ENCODE assay signal across 23 mouse cellular contexts in the genomic region with DNA sequence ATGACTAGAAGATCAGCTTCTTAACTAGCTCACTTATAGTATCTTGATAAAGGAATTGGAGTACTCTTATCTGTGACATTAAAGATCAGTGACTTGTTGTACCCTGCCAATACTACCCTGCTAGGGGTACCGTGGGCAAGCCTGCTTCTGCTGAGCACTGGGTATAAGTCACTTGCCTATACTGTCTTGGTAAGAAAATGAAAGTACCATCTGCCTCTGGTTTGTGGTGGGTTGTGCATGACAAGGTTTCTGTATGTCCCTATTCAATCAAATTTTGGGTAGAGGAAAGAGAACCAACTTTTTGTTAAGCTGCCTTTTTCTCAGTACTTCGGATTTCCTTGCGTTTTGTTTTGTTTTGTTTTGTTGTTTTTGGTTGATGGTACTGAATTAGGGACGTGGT. TPM values are rescaled to one million over a fixed set of nuclear protein-coding genes. Genes with fewer than 3 reads are reported as not detected.
DNase-seq lines count a peak whose midpoint lies in the region; ATAC-seq lines count a peak whose summit lies in the region.
"Had no signal": no experiment of that assay in that cellular context is flagged by ENCODE, and none has a peak within 500 bp of the region (broad histone marks: within the 10 kb centered on the region; RNA-seq: fewer than 3 reads in every experiment).

No protein-coding gene starts in this region.

- no peak for DNase-seq in c-Kit-positive CD71-positive TER-119-positive erythroid progenitor cells, embryonic 14.5 days (ENCODE audit: low spot score)
- DNase-seq in right cerebral cortex, adult 18-20 months = no peak
- no peak for DNase-seq in right cerebral cortex, postnatal 36 days (ENCODE audit: low spot score in 2 of 2)
- DNase-seq: adrenal gland, adult 2 months; adrenal gland, postnatal 25 days; cerebellum, adult 8-10 months; cerebellum, postnatal 14 days; gastrocnemius, postnatal 14 days; heart, postnatal 36 days had no signal

- peak; percentile 56 for ATAC-seq in CD4-positive, CD25-positive, alpha-beta regulatory T cell, adult 4 months
- ATAC-seq in activated CD4-positive, CD25-positive, alpha-beta regulatory T cell, adult 4 months = peak; percentile 60
- 0 out of 2 replicates have a peak, but pooled peaks have one; percentile 22 for ATAC-seq in megakaryocyte progenitor cell, adult 5-6 weeks (replicated peaks; ENCODE audit: poor library complexity)
- ATAC-seq: forebrain, embryonic 15.5 days; Patski had no signal

RNA-seq across cellular contexts. Expression of a gene that starts 15.4 kb away (rescaled TPM):
- polyA plus RNA-seq in CD4-positive, CD25-positive, alpha-beta regulatory T cell, adult 4 months (2017; shearing (Covaris generic)) = 10 to 100 TPM; 26.8 to 29.1 TPM
- polyA plus RNA-seq in activated CD4-positive, CD25-positive, alpha-beta regulatory T cell, adult 4 months (2017; shearing (Covaris generic)) = 10 to 100 TPM; 24.3 to 29.4 TPM
- 45.1 and 47.5 TPM in 2 replicates for total RNA-seq in megakaryocyte progenitor cell, adult 5-6 weeks (2015)
- total RNA-seq in megakaryocyte progenitor cell, adult 5-6 weeks (2017) = 36.9 and 39.8 TPM in 2 replicates

RNA-seq across cellular contexts. Expression of a gene that starts 32.1 kb away (rescaled TPM):
- not detected for polyA plus RNA-seq in CD4-positive, CD25-positive, alpha-beta regulatory T cell, adult 4 months (2017; shearing (Covaris generic))
- not detected for polyA plus RNA-seq in activated CD4-positive, CD25-positive, alpha-beta regulatory T cell, adult 4 months (2017; shearing (Covaris generic))
- total RNA-seq in megakaryocyte progenitor cell, adult 5-6 weeks (2015) = not detected in 2 replicates
- not detected in 2 replicates for total RNA-seq in megakaryocyte progenitor cell, adult 5-6 weeks (2017)
- total RNA-seq: adrenal gland, adult 2 months; adrenal gland, postnatal 25 days; gastrocnemius, postnatal 14 days; heart, adult 8-10 months; heart, postnatal 36 days had no signal
- polyA plus RNA-seq: adrenal gland, adult 2 months; cortical plate, adult 2 months; embryonic facial prominence, embryonic 12.5 days; forebrain, embryonic 11.5 days; forebrain, embryonic 15.5 days; gonadal fat pad, adult 2 months; heart, embryonic 12.5 days; heart, embryonic 16.5 days; hindbrain, embryonic 11.5 days; hindbrain, embryonic 15.5 days; Patski had no signal
